Mouse (Mus musculus): ENCODE measurements around the gene Ripor3. TPM values are rescaled to one million over a fixed set of nuclear protein-coding genes. Genes with fewer than 3 reads are reported as not detected.

The Ripor3 gene
- polyA plus RNA-seq, 1 experiment from 2014 or later: 2.3 TPM

DNA sequence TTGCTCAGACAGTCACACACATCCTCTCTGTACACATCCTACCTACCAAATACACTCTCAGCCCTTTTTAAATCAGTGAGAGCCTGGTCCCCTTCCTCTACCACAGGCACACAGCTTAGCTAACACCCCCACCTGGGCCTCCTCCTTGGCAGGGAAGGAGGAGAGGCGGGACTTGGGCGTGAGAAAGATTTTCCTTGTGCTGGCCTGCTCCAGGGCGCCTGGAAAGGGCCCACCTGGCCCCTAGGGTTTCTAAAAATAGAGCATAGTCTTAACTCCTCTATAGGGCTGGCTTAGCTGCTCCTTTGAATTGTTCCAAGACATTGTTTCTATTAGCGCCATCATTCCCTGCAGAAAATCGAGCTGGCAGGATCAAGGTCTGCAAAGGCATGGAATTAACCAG lies 35.4 kb upstream of the Ripor3 start:
- peak overlapping the region; percentile 80 for H3K27ac ChIP-seq
- DNase-seq (ENCODE audit: low spot score) (no peak), ATAC-seq (replicated peaks; ENCODE audit: low FRiP score, low read depth) (0 out of 2 replicates have a peak, but pooled peaks have one; percentile 3)
- H3K27me3 ChIP-seq (ENCODE audit: insufficient read depth, low read length): no peaks in the 10 kb centered on the region
- H3K36me3 ChIP-seq (ENCODE audit: insufficient read depth, low read length): no peaks in the 10 kb centered on the region
- no peak overlapping the region for H3K4me3 ChIP-seq (replicated peaks; ENCODE audit: low read depth, low read length)
- no peaks in the 10 kb centered on the region for H3K9me3 ChIP-seq (replicated peaks; ENCODE audit: low read length)
- 25% methylated on average over 5 of the region's 5 CpGs for WGBS
- TF ChIP-seq CTCF (IDR thresholded peaks at IDR 0.05; ENCODE audit: low read depth): no peak
- H3K4me1 ChIP-seq (replicated peaks; ENCODE audit: insufficient read depth, low read length): peaks cover 20% of the 10 kb centered on the region
- 0 out of 2 replicates have a peak overlapping the region, but pooled peaks have one; percentile 10 for H3K4me2 ChIP-seq (ENCODE audit: low read length)
- no peak overlapping the region for H3K9ac ChIP-seq (ENCODE audit: low read depth, low read length)

DNA sequence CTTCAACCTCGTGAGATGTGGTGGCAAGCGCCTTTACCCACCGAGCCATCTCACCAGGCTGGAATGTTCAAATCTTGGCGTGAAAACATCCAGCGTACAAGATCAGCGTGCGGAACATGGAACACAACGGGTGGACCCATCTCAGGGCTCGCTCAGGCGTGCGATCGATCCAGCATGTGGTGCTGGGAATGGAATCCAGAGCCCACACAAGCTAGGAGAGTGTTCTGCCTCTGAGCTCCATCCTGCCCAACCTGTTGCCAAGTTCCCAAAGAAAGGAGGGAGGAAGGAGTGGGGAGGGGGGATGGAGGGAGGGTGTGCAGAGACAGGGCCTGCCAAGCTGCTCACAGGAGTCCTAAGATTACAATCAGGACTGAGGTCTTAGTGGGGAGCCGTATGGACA lies 34.9 kb upstream of the Ripor3 start:
- peak overlapping the region; percentile 80 for H3K27ac ChIP-seq
- H3K4me3 ChIP-seq (replicated peaks; ENCODE audit: low read depth, low read length): no peak overlapping the region
- no peaks in the 10 kb centered on the region for H3K27me3 ChIP-seq (ENCODE audit: insufficient read depth, low read length)
- 55% methylated on average over 13 of the region's 13 CpGs for WGBS
- H3K36me3 ChIP-seq (ENCODE audit: insufficient read depth, low read length): no peaks in the 10 kb centered on the region
- H3K4me2 ChIP-seq (ENCODE audit: low read length): no peak overlapping the region
- no peak for TF ChIP-seq CTCF (IDR thresholded peaks at IDR 0.05; ENCODE audit: low read depth)
- H3K4me1 ChIP-seq (replicated peaks; ENCODE audit: insufficient read depth, low read length): peaks cover 16% of the 10 kb centered on the region
- no peak overlapping the region for H3K9ac ChIP-seq (ENCODE audit: low read depth, low read length)
- no peaks in the 10 kb centered on the region for H3K9me3 ChIP-seq (replicated peaks; ENCODE audit: low read length)
- ATAC-seq (replicated peaks; ENCODE audit: low FRiP score, low read depth) (peak; percentile 5; the same call in 1 of the 2 replicates), DNase-seq (ENCODE audit: low spot score) (no peak)

DNA sequence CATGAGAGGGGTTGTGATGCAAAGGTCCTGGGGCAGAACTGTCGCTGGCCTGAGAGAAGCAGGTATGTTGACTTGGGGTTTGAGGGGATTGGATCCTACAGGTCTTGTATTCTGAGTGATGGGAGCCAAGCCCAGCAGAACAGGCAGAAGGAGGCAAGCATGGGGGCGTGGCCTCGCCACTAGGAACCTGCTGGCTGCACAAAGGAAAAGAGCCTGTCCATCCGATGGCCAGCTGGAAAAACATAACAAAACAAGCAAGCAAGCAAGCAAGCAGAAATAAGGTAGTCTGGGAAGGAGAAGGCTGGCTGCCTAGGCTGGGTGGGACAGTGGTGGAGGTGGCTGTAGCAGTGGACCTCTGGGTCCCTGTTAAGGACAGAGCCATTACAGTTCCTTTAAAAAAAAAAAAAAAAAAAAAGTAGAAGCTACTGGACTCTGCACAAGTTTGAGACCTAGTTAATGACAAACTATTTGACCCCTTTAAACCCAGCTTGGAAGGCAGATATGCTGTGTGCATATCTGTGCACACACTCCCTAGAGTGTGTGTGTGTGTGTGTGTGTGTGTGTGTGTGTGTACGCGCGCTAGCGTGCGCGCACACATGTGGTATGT lies 34.4 kb upstream of the Ripor3 start:
- Histone ChIP-seq H3K4me1 (replicated peaks; ENCODE audit: insufficient read depth, low read length) (peaks cover 15% of the 10 kb centered on the region), H3K9ac (ENCODE audit: low read depth, low read length) (peak overlapping the region; percentile 31; the same call in 1 of the 2 replicates), H3K9me3 (replicated peaks; ENCODE audit: low read length) (no peaks in the 10 kb centered on the region), H3K36me3 (ENCODE audit: insufficient read depth, low read length) (no peaks in the 10 kb centered on the region), H3K27ac (peak overlapping the region; percentile 80), H3K27me3 (ENCODE audit: insufficient read depth, low read length) (no peaks in the 10 kb centered on the region), H3K4me2 (ENCODE audit: low read length) (no peak overlapping the region), H3K4me3 (replicated peaks; ENCODE audit: low read depth, low read length) (no peak overlapping the region)
- 68% methylated on average over 10 of the region's 10 CpGs for WGBS
- TF ChIP-seq CTCF (IDR thresholded peaks at IDR 0.05; ENCODE audit: low read depth): no peak
- DNase-seq (ENCODE audit: low spot score) (no peak), ATAC-seq (replicated peaks; ENCODE audit: low FRiP score, low read depth) (peak; percentile 59)

DNA sequence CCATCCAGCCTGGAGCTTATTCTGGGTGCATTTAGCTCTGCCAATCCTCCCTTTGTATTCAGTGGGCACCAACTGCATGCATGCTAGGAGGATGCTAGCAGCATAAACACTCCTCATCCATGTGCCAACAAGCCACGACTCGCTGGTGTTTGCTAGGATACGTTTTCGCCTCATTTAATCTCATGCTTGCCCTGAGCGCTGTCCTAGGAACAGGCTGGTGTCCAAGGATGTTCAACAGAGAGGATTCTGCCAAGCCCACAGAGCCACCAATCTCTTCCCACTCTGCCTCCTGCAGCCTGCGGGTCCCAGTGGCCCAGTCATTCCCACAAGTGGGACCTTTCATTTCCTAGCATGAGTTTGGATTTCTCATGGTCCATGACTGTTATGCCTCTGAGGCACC lies 31.6 kb upstream of the Ripor3 start:
- Histone ChIP-seq H3K9me3 (replicated peaks; ENCODE audit: low read length) (no peaks in the 10 kb centered on the region), H3K27me3 (ENCODE audit: insufficient read depth, low read length) (no peaks in the 10 kb centered on the region), H3K36me3 (ENCODE audit: insufficient read depth, low read length) (no peaks in the 10 kb centered on the region), H3K4me1 (replicated peaks; ENCODE audit: insufficient read depth, low read length) (peaks cover 7% of the 10 kb centered on the region), H3K27ac (no peak overlapping the region), H3K4me2 (ENCODE audit: low read length) (no peak overlapping the region), H3K9ac (ENCODE audit: low read depth, low read length) (no peak overlapping the region), H3K4me3 (replicated peaks; ENCODE audit: low read depth, low read length) (no peak overlapping the region)
- WGBS: 64% methylated on average over 6 of the region's 6 CpGs
- no peak for DNase-seq (ENCODE audit: low spot score)
- no peak for ATAC-seq (replicated peaks; ENCODE audit: low FRiP score, low read depth)
- TF ChIP-seq CTCF (IDR thresholded peaks at IDR 0.05; ENCODE audit: low read depth): no peak

DNA sequence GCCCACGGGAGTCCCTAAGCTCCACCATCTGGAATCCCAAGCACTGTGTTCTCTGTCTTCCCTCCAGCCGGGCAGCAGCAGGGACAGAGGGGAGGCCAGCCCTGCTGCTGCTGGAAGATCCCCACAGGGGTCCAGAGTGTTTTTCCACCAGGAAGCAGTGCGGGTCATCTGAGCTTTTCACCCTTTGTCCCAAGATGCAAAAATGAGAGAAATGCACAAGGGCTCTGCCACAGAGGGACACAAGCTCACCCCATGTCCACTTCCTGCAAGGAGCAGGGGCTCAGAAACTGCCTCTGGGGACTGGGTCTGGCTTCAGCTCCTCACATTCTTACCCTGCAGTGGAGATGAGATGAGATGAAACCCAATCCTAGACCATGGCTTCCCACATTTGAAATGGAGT lies 30.3 kb upstream of the Ripor3 start:
- Histone ChIP-seq H3K36me3 (ENCODE audit: insufficient read depth, low read length) (no peaks in the 10 kb centered on the region), H3K4me3 (replicated peaks; ENCODE audit: low read depth, low read length) (no peak overlapping the region), H3K4me2 (ENCODE audit: low read length) (no peak overlapping the region), H3K4me1 (replicated peaks; ENCODE audit: insufficient read depth, low read length) (peaks cover 7% of the 10 kb centered on the region; the same call in 1 of the 2 replicates), H3K27ac (no peak overlapping the region), H3K27me3 (ENCODE audit: insufficient read depth, low read length) (no peaks in the 10 kb centered on the region), H3K9ac (ENCODE audit: low read depth, low read length) (no peak overlapping the region), H3K9me3 (replicated peaks; ENCODE audit: low read length) (no peaks in the 10 kb centered on the region)
- DNase-seq (ENCODE audit: low spot score): no peak
- no peak for ATAC-seq (replicated peaks; ENCODE audit: low FRiP score, low read depth)
- WGBS: 52% methylated on average over 3 of the region's 3 CpGs
- TF ChIP-seq CTCF (IDR thresholded peaks at IDR 0.05; ENCODE audit: low read depth): no peak

DNA sequence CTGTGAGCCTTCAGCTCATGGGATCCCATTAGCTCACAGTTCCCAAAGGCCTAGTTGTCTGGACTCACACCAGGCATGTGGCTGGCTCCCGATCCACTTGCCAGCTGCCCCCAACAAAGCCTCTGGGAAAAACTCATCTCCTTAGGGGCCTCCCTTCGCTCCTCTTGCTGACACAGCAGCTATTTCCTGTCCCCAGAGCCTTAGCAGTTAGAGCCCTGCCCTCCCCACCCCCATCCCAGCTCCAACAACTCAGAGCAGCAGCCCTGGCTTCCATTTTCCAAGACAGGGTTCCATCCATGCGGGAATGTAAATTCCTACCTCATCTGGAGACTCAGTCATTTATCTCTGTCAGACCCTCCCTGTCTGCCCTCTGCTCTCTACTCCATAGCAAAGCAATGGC lies 26.6 kb upstream of the Ripor3 start:
- Histone ChIP-seq H3K27me3 (ENCODE audit: insufficient read depth, low read length) (no peaks in the 10 kb centered on the region), H3K9ac (ENCODE audit: low read depth, low read length) (no peak overlapping the region), H3K4me2 (ENCODE audit: low read length) (no peak overlapping the region), H3K27ac (peak overlapping the region; percentile 42; the same call in 1 of the 2 replicates), H3K4me1 (replicated peaks; ENCODE audit: insufficient read depth, low read length) (peaks cover 6% of the 10 kb centered on the region; the same call in 1 of the 2 replicates), H3K4me3 (replicated peaks; ENCODE audit: low read depth, low read length) (no peak overlapping the region), H3K36me3 (ENCODE audit: insufficient read depth, low read length) (no peaks in the 10 kb centered on the region), H3K9me3 (replicated peaks; ENCODE audit: low read length) (no peaks in the 10 kb centered on the region)
- ATAC-seq (replicated peaks; ENCODE audit: low FRiP score, low read depth) (no peak), DNase-seq (ENCODE audit: low spot score) (peak; percentile 61)
- TF ChIP-seq CTCF (IDR thresholded peaks at IDR 0.05; ENCODE audit: low read depth): no peak
- 20% methylated on average over 3 of the region's 3 CpGs for WGBS
